Mouse (Mus musculus) hindbrain, postnatal 0 days (tissue): ENCODE measurements at regions not wholly inside any gene's neighbourhood (a gene's known extent, or its start where the extent isn't known, plus 50 kb on each side); places are given as distances from the start of the nearest gene placed in this dataset.

Source experiments
- ATAC-seq: fragments of 200-750 bp; cut with Nextera tagmentation; 2 replicates; pipeline ENCODE4 v1.8.0; 2017; ENCODE audit warnings: mild to moderate bottlenecking, moderate TSS enrichment, moderate library complexity
- DNase-seq: peaks from one replicate; pipeline ENCODE4 v3.0.0-alpha.2; 2015; ENCODE audit warnings: low spot score
- H3K27ac ChIP-seq: fragments of 300-500 bp; sonication (generic); 2 replicates; pipeline ENCODE4 v1.5.1; 2014; ENCODE audit warnings: mild to moderate bottlenecking
- H3K27me3 ChIP-seq: fragments of 300-500 bp; sonication (generic); 2 replicates; pipeline ENCODE4 v1.6.1; 2014; ENCODE audit warnings: low read length, mixed read lengths; ENCODE audit not compliant: insufficient read depth
- H3K36me3 ChIP-seq: fragments of 300-500 bp; sonication (generic); 2 replicates; pipeline ENCODE4 v1.6.1; 2014; ENCODE audit warnings: low read length, mixed read lengths; ENCODE audit not compliant: insufficient read depth
- H3K4me1 ChIP-seq: fragments of 300-500 bp; sonication (generic); 2 replicates; pipeline ENCODE4 v1.6.1; 2014; ENCODE audit warnings: antibody characterized with exemption, low read length, mixed read lengths; ENCODE audit not compliant: insufficient read depth
- H3K4me2 ChIP-seq: fragments of 300-500 bp; sonication (generic); 2 replicates; pipeline ENCODE4 v1.6.1; 2014; ENCODE audit warnings: low read depth, mild to moderate bottlenecking, low read length, moderate library complexity, mixed read lengths
- H3K4me3 ChIP-seq: fragments of 300-500 bp; sonication (generic); 2 replicates; pipeline ENCODE4 v1.5.1; 2014; ENCODE audit warnings: low read length
- H3K9ac ChIP-seq: fragments of 300-500 bp; sonication (generic); replicated peaks from 2 replicates; pipeline ENCODE4 v1.6.1; 2014; ENCODE audit warnings: mild to moderate bottlenecking, low read length, moderate library complexity, mixed read lengths
- H3K9me3 ChIP-seq: fragments of 300-500 bp; sonication (generic); 2 replicates; pipeline ENCODE4 v1.6.1; 2016; ENCODE audit warnings: low read length, mixed read lengths
- CTCF ChIP-seq: IDR thresholded peaks from 2 replicates; pipeline ENCODE4 v1.5.1; 2016; ENCODE audit warnings: antibody characterized with exemption, control low read depth, low read depth
- WGBS: fragments of 180-500 bp; shearing (Covaris S2); extraction: QIAGEN DNeasy Blood & Tissue Kit; methylation state at CpG from one replicate; pipeline ENCODE4 v1.1.7; 2014; 5-methylcytosine and 5-hydroxymethylcytosine counted together

- WGBS, result 95% methylated on average over 9 of the region's 9 CpGs
- H3K36me3 ChIP-seq, result no peaks in the 10 kb centered on the region
- H3K4me1 ChIP-seq, result no peaks in the 10 kb centered on the region
- no peak overlapping the region for H3K9ac ChIP-seq
- no peak for ATAC-seq
- no peak overlapping the region for H3K27ac ChIP-seq
- no peaks in the 10 kb centered on the region for H3K27me3 ChIP-seq
- H3K4me3 ChIP-seq, result no peak overlapping the region
- no peak overlapping the region for H3K4me2 ChIP-seq
- no peak for TF ChIP-seq CTCF
- DNase-seq, result no peak
- no peaks in the 10 kb centered on the region for H3K9me3 ChIP-seq
Observed at GRCm38 (mm10) chr14:53845646-53846045, 408.3 kb downstream of the Dad1 start.

- Histone ChIP-seq H3K9me3 (no peaks in the 10 kb centered on the region), H3K27ac (no peak overlapping the region), H3K36me3 (no peaks in the 10 kb centered on the region), H3K4me1 (no peaks in the 10 kb centered on the region), H3K9ac (no peak overlapping the region), H3K4me3 (no peak overlapping the region), H3K27me3 (no peaks in the 10 kb centered on the region), H3K4me2 (no peak overlapping the region)
- TF ChIP-seq CTCF, result no peak
- ATAC-seq (no peak), DNase-seq (no peak)
- 92% methylated on average over 3 of the region's 3 CpGs for WGBS
Observed at GRCm38 (mm10) chr14:53832553-53832952, 421.4 kb downstream of the Dad1 start.

GRCm38 (mm10) chr14:53831651-53832050, 422.3 kb downstream of the Dad1 start:
- no peak overlapping the region for H3K4me3 ChIP-seq
- WGBS, result 90% methylated on average over 6 of the region's 6 CpGs
- no peak overlapping the region for H3K9ac ChIP-seq
- DNase-seq (no peak), ATAC-seq (no peak)
- no peaks in the 10 kb centered on the region for H3K4me1 ChIP-seq
- H3K27me3 ChIP-seq, result no peaks in the 10 kb centered on the region
- no peak for TF ChIP-seq CTCF
- H3K27ac ChIP-seq, result no peak overlapping the region
- H3K4me2 ChIP-seq, result no peak overlapping the region
- no peaks in the 10 kb centered on the region for H3K36me3 ChIP-seq
- H3K9me3 ChIP-seq, result no peaks in the 10 kb centered on the region

- H3K9ac ChIP-seq, result no peak overlapping the region
Observed at GRCm38 (mm10) chr14:53830717-53831116, 423.2 kb downstream of the Dad1 start.

GRCm38 (mm10) chr14:53826782-53827181, 427.1 kb downstream of the Dad1 start:
- WGBS, result 88% methylated on average over 4 of the region's 4 CpGs
- ATAC-seq (no peak), DNase-seq (no peak)
- no peaks in the 10 kb centered on the region for H3K4me1 ChIP-seq
- no peak overlapping the region for H3K27ac ChIP-seq
- H3K9ac ChIP-seq, result no peak overlapping the region
- H3K4me3 ChIP-seq, result no peak overlapping the region
- no peaks in the 10 kb centered on the region for H3K9me3 ChIP-seq
- no peaks in the 10 kb centered on the region for H3K36me3 ChIP-seq
- no peaks in the 10 kb centered on the region for H3K27me3 ChIP-seq
- H3K4me2 ChIP-seq, result no peak overlapping the region
- no peak for TF ChIP-seq CTCF

More at GRCm38 (mm10) chr14:53830717-53831116, 423.2 kb downstream of the Dad1 start:
- ATAC-seq, result no peak
- H3K36me3 ChIP-seq, result no peaks in the 10 kb centered on the region
- peak; percentile 17; the same call in 1 of the 2 replicates for TF ChIP-seq CTCF
- WGBS, result 57% methylated on average over 1 of the region's 1 CpGs
- DNase-seq, result no peak
- no peaks in the 10 kb centered on the region for H3K4me1 ChIP-seq
- no peak overlapping the region for H3K4me2 ChIP-seq
- no peaks in the 10 kb centered on the region for H3K9me3 ChIP-seq
- H3K4me3 ChIP-seq, result no peak overlapping the region
- H3K27ac ChIP-seq, result no peak overlapping the region
- no peaks in the 10 kb centered on the region for H3K27me3 ChIP-seq

GRCm38 (mm10) chr14:53806231-53806630, 447.7 kb downstream of the Dad1 start:
- H3K4me1 ChIP-seq, result peaks cover 4% of the 10 kb centered on the region
- peak; percentile 85 for TF ChIP-seq CTCF
- WGBS, result 15% methylated on average over 3 of the region's 3 CpGs
- H3K4me3 ChIP-seq, result no peak overlapping the region
- H3K27ac ChIP-seq, result no peak overlapping the region
- H3K9me3 ChIP-seq, result no peaks in the 10 kb centered on the region
- no peaks in the 10 kb centered on the region for H3K36me3 ChIP-seq
- H3K27me3 ChIP-seq, result no peaks in the 10 kb centered on the region
- peak; percentile 36 for ATAC-seq
- H3K9ac ChIP-seq, result no peak overlapping the region
- H3K4me2 ChIP-seq, result no peak overlapping the region
- DNase-seq, result peak; percentile 94

- H3K36me3 ChIP-seq, result no peaks in the 10 kb centered on the region
- ATAC-seq (peak; percentile 82), DNase-seq (peak; percentile 93)
- peaks cover 4% of the 10 kb centered on the region for H3K4me1 ChIP-seq
- H3K27ac ChIP-seq, result no peak overlapping the region
- peak overlapping the region; percentile 46 for H3K4me2 ChIP-seq
- H3K4me3 ChIP-seq, result no peak overlapping the region
- no peaks in the 10 kb centered on the region for H3K27me3 ChIP-seq
- TF ChIP-seq CTCF, result peak; percentile 89
- 25% methylated on average over 17 of the region's 17 CpGs for WGBS
- H3K9me3 ChIP-seq, result no peaks in the 10 kb centered on the region
- H3K9ac ChIP-seq, result no peak overlapping the region
Observed at GRCm38 (mm10) chr14:53803698-53804620, 449.9 kb downstream of the Dad1 start.
